Mouse (Mus musculus): ENCODE measurements around the gene Pip5k1b.

The Pip5k1b gene

DNA sequence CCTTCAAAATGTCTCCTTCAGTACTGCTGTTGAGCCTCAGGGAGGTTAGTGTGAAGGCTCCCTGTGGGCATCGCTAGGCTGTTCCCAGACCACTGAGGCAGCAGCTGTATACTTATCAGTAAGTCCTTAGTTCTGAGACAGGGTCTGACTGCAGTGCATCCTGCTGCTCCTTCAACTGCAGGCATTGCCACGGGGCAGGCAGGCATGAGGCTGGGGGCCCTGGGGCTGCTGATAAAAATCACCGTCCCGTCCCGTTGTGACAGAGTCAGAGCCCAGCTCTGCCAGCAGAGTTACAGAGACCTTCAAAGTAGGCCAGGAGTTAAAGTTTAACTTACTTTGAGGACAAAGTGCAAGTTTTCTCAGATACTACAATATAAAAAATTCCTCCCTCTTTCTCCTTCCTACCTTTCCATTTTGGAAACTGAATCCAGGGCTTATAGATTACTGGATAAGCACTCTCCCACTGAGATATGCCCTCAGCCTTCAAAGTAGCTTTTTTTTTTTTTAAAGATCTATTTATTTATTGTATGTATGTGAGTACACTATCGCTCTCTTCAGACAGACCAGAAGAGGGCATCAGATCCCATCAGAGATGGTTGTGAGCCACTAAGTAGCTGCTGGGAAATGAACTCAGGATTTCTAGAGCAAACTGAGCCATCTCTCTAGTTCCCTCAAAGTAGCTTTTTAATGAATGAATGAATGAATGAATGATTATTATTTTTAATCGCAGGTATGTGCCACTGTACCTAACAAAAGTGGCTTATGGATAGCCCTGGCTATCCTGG, 289.4 kb downstream of the Pip5k1b start:
- no peak for DNase-seq (ENCODE audit: extremely low read depth, low read depth)

DNA sequence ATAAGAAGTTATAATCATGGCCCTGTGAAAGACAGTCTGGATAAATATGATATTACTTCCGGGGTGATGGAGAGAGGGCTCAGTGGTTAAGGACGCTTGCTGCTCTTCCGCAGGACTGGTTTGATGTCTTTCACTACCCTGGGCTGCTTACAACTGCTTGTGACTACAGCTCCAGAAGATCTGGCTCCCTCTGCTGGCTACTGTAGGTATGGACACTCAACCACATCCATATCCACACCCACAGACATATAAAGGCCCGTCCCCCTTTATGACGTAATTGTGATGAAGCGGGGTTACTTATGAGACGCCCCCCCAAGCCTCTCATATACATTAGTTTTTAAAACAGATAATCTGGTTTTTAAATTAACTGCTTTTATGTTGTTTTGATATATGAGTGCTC, 290.7 kb downstream of the Pip5k1b start:
- DNase-seq (ENCODE audit: extremely low read depth, low read depth): peak; percentile 55

DNA sequence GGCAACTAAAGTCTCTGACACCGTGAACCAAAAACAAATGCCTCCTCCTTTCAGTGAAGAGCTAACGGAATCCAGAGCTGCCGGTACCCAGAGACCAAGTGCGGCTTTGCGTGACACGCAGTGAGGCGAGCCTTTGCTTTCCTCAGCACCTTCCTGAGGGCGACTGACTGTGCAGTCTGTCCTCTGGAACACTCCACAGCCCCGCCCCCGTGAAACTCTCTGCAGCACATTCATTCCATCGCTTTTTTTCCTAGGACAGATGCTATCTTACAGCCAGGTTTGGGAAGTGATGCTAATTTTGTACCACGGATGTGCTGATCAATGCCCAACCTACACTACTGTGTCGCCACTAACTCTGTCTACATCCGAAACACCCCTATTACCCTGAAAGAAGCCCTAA, 292.9 kb downstream of the Pip5k1b start:
- DNase-seq (ENCODE audit: extremely low read depth, low read depth): no peak

DNA sequence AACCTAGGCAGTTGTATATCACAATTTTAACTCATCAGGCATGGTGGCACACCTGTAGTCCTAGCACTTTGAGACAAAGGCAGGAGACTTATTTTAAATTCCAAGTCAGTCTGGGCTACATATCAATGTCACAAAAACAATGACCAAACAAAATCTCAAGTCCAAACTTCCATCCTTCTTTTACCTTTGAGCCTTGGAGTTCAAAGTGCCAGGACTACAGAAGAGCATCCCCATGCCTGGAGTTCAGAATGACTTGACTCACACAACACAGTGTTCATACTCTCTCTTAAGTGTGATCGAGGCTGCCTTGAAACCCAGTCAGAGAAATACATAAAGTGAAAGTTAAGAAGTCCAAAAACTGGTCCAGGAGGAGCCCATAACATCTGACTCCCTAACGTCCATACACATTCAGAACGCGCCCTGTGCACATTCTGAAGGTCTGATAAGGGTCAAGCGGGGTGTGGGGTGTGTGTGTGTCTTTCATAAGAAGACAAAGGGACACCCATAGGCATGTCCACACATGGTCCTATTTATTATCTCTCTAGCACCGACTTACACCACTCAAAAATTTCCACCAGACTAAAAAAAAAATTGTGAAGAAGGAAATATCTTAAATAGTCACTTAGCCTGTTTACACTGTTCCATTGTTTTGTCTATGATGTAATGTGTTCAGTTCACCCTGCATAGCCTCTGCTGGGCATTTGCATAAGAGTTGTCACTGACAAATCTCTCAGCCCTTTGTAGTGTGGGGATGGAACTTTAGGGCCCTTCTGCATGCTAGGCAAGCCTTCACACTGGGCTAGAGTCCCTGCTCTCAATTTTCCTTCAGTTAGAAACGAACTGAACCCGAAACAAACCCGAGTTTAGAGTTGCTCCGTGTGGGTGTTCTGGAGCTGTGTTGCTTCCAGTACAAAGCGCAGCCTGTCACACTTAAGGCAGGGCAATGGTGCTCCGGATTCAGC, 296.0 kb downstream of the Pip5k1b start:
- no peak for DNase-seq (ENCODE audit: extremely low read depth, low read depth)

DNA sequence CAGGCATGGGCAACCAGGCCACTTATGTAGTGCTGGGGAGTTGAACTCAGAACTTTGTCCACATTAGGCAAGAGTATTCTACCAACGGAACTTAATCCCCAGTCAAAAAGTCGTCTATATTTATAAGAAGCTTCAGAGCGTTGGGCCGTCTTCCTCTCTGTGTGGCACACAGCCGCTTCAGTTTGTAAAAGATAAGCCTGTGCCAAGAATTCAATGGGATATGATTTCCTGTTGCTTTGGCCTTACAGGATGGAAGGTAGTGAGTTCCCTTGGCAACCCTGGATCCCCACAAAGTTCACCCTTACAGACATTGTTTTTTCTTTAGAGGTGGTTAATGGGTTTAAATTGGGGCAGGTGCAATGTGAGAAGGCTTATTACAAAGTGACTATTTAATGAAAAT, 297.3 kb downstream of the Pip5k1b start:
- peak; percentile 72 for DNase-seq (ENCODE audit: extremely low read depth, low read depth)

GRCm38 (mm10) chr19:24257962-24258361, 297.7 kb downstream of the Pip5k1b start:
- no peak for DNase-seq (ENCODE audit: extremely low read depth, low read depth)

DNA sequence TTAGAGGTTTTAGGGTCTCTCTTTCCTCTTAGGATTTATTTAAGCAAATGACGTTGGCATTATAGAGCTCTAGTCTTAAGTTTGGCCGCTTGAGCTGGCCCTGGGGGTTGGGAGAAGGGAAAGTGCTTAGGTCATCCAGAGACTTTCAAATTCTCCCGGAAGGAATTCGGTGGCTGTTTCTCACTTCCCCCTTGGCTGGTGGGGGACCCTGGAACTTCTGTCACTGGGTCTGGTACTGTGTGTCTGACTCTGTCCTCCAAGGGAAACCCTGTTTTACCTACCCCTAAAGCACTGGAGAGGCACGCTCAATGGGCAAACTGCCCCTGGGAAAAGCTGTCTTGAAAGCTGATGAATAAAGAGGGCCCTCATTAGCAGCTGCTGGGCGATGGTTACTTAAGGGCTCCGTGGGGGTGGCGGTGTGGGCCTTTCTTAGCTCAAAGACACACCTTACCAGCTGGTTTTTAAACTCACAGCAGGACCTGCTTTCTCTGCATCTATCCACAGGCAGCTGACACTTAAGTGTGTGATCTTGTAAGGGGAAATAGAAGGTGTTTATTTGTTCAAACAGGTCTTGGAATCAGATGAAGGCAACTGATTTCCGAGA, 301.9 kb downstream of the Pip5k1b start:
- no peak for DNase-seq (ENCODE audit: extremely low read depth, low read depth)

GRCm38 (mm10) chr19:24251869-24252268, 303.8 kb downstream of the Pip5k1b start:
- DNase-seq (ENCODE audit: extremely low read depth, low read depth): no peak

Measured in MEL-GATA-1-ER (cell line).